Mouse (Mus musculus) embryonic facial prominence, embryonic 15.5 days (tissue): ENCODE data around the gene Slc26a8. TPM values are rescaled to one million over a fixed set of nuclear protein-coding genes. Genes with fewer than 3 reads are reported as not detected.

ENCODE experiments used
- ATAC-seq: fragments of 200-750 bp; cut with Nextera tagmentation; 2 replicates; pipeline ENCODE4 v1.8.0; 2017; ENCODE audit warnings: low read depth, moderate TSS enrichment; ENCODE audit not compliant: insufficient number of reproducible peaks, low FRiP score, low TSS enrichment
- H3K27ac ChIP-seq: fragments of 300-500 bp; sonication (generic); replicated peaks from 2 replicates; pipeline ENCODE4 v1.5.1; 2015; ENCODE audit warnings: mild to moderate bottlenecking, inconsistent platforms
- H3K27me3 ChIP-seq: fragments of 300-500 bp; sonication (generic); 2 replicates; pipeline ENCODE4 v1.6.1; 2015; ENCODE audit warnings: inconsistent platforms
- H3K36me3 ChIP-seq: fragments of 300-500 bp; sonication (generic); 2 replicates; pipeline ENCODE4 v1.6.1; 2015; ENCODE audit warnings: mild to moderate bottlenecking, inconsistent platforms
- H3K4me1 ChIP-seq: fragments of 300-500 bp; sonication (generic); 2 replicates; pipeline ENCODE4 v1.6.1; 2015; ENCODE audit warnings: inconsistent platforms
- H3K4me2 ChIP-seq: fragments of 300-500 bp; sonication (generic); replicated peaks from 2 replicates; pipeline ENCODE4 v1.6.1; 2015; ENCODE audit warnings: mild to moderate bottlenecking, inconsistent platforms
- H3K4me3 ChIP-seq: fragments of 300-500 bp; sonication (generic); replicated peaks from 2 replicates; pipeline ENCODE4 v1.5.1; 2015; ENCODE audit warnings: mild to moderate bottlenecking, inconsistent platforms
- H3K9ac ChIP-seq: fragments of 300-500 bp; sonication (generic); 2 replicates; pipeline ENCODE4 v1.6.1; 2015; ENCODE audit warnings: inconsistent platforms
- H3K9me3 ChIP-seq: fragments of 300-500 bp; sonication (generic); replicated peaks from 2 replicates; pipeline ENCODE4 v1.6.1; 2016; ENCODE audit warnings: inconsistent platforms
- WGBS: fragments of 180-500 bp; shearing (Covaris S2); methylation state at CpG from one replicate; pipeline ENCODE4 v1.1.7; 2015; 5-methylcytosine and 5-hydroxymethylcytosine counted together
- polyA plus RNA-seq: library from polyadenylated mRNA; unstranded; fragments of >200 nt; fragmentation: Nextera tagmentation; extraction: Ambion mirVana; gene quantifications from 2 replicates; pipeline ENCODE4 v1.2.1, GENCODE M21; 2015

The Slc26a8 gene
- polyA plus RNA-seq, 1 experiment from 2014 or later = 0.80 TPM

- Histone ChIP-seq H3K27me3 (no peaks in the 10 kb centered on the region), H3K4me3 (no peak overlapping the region), H3K4me1 (peaks cover 45% of the 10 kb centered on the region), H3K9me3 (no peaks in the 10 kb centered on the region), H3K4me2 (no peak overlapping the region), H3K36me3 (no peaks in the 10 kb centered on the region), H3K27ac (0 out of 2 replicates have a peak overlapping the region, but pooled peaks have one; percentile 56), H3K9ac (no peak overlapping the region)
- WGBS = 41% methylated on average over 4 of the region's 4 CpGs
- ATAC-seq = no peak
Measured at GRCm38 (mm10) chr17:28698245-28698644, 8.2 kb upstream of the Slc26a8 start.

- no peak for ATAC-seq
- H3K27me3 ChIP-seq = no peaks in the 10 kb centered on the region
- H3K36me3 ChIP-seq = no peaks in the 10 kb centered on the region
- no peaks in the 10 kb centered on the region for H3K9me3 ChIP-seq
- no peak overlapping the region for H3K4me3 ChIP-seq
- H3K4me2 ChIP-seq = no peak overlapping the region
- 56% methylated on average over 13 of the region's 13 CpGs for WGBS
- peak overlapping the region; percentile 56 for H3K27ac ChIP-seq
- peaks cover 52% of the 10 kb centered on the region for H3K4me1 ChIP-seq
- H3K9ac ChIP-seq = no peak overlapping the region
Measured at GRCm38 (mm10) chr17:28697290-28698195, 7.5 kb upstream of the Slc26a8 start.

GRCm38 (mm10) chr17:28696641-28697040 is 6.6 kb upstream of the Slc26a8 start:
- no peak for ATAC-seq
- H3K4me1 ChIP-seq = peaks cover 53% of the 10 kb centered on the region
- H3K4me2 ChIP-seq = no peak overlapping the region
- no peaks in the 10 kb centered on the region for H3K36me3 ChIP-seq
- H3K27ac ChIP-seq = peak overlapping the region; percentile 56; the same call in 1 of the 2 replicates
- no peak overlapping the region for H3K9ac ChIP-seq
- no peaks in the 10 kb centered on the region for H3K9me3 ChIP-seq
- WGBS = 48% methylated on average over 2 of the region's 2 CpGs
- H3K27me3 ChIP-seq = no peaks in the 10 kb centered on the region
- H3K4me3 ChIP-seq = no peak overlapping the region

GRCm38 (mm10) chr17:28694832-28695231 is 4.8 kb upstream of the Slc26a8 start:
- Histone ChIP-seq H3K9ac (no peak overlapping the region), H3K36me3 (no peaks in the 10 kb centered on the region), H3K27me3 (no peaks in the 10 kb centered on the region), H3K4me2 (no peak overlapping the region), H3K9me3 (no peaks in the 10 kb centered on the region), H3K4me1 (peaks cover 59% of the 10 kb centered on the region), H3K27ac (no peak overlapping the region), H3K4me3 (no peak overlapping the region)
- 74% methylated on average over 4 of the region's 4 CpGs for WGBS
- ATAC-seq = no peak

- Histone ChIP-seq H3K4me1 (peaks cover 64% of the 10 kb centered on the region), H3K27me3 (peaks cover 6% of the 10 kb centered on the region), H3K9ac (no peak overlapping the region), H3K4me2 (no peak overlapping the region), H3K4me3 (no peak overlapping the region), H3K9me3 (no peaks in the 10 kb centered on the region), H3K27ac (no peak overlapping the region), H3K36me3 (no peaks in the 10 kb centered on the region)
- no peak for ATAC-seq
- 56% methylated on average over 2 of the region's 2 CpGs for WGBS
Measured at GRCm38 (mm10) chr17:28694078-28694477, 4.0 kb upstream of the Slc26a8 start.

- Histone ChIP-seq H3K36me3 (no peaks in the 10 kb centered on the region), H3K9ac (peak overlapping the region; percentile 92; the same call in 1 of the 2 replicates), H3K9me3 (no peaks in the 10 kb centered on the region), H3K27me3 (peaks cover 8% of the 10 kb centered on the region), H3K27ac (peak overlapping the region; percentile 96), H3K4me2 (peak overlapping the region; percentile 59), H3K4me1 (peaks cover 54% of the 10 kb centered on the region), H3K4me3 (peak overlapping the region; percentile 98)
- 12% methylated on average over 3 of the region's 3 CpGs for WGBS
- no peak for ATAC-seq
Measured at GRCm38 (mm10) chr17:28693086-28693485, 3.1 kb upstream of the Slc26a8 start.

- Histone ChIP-seq H3K4me2 (peak overlapping the region; percentile 59), H3K4me3 (peak overlapping the region; percentile 98), H3K27me3 (peaks cover 8% of the 10 kb centered on the region), H3K36me3 (no peaks in the 10 kb centered on the region), H3K9me3 (no peaks in the 10 kb centered on the region), H3K9ac (peak overlapping the region; percentile 92), H3K27ac (peak overlapping the region; percentile 96), H3K4me1 (peaks cover 46% of the 10 kb centered on the region)
- WGBS = 0% methylated on average over 18 of the region's 18 CpGs
- ATAC-seq = no peak
Measured at GRCm38 (mm10) chr17:28692341-28692710, 2.3 kb upstream of the Slc26a8 start.

- peak; percentile 27 for ATAC-seq
- Histone ChIP-seq H3K27me3 (peaks cover 8% of the 10 kb centered on the region), H3K4me3 (peak overlapping the region; percentile 98), H3K9ac (peak overlapping the region; percentile 92), H3K9me3 (no peaks in the 10 kb centered on the region), H3K36me3 (no peaks in the 10 kb centered on the region), H3K4me1 (peaks cover 41% of the 10 kb centered on the region), H3K27ac (peak overlapping the region; percentile 96), H3K4me2 (peak overlapping the region; percentile 59)
- WGBS = under 1% methylated on average over 52 of the region's 53 CpGs
Measured at GRCm38 (mm10) chr17:28691687-28692340, 1.8 kb upstream of the Slc26a8 start.

- peak within 1 kb of the TSS; percentile 59 for H3K4me2 ChIP-seq
- peak; percentile 93 for ATAC-seq
- H3K9ac ChIP-seq = peak within 1 kb of the TSS; percentile 92
- peaks cover 34% of the 10 kb centered on the region for H3K4me1 ChIP-seq
- WGBS = under 1% methylated on average over 76 of the region's 86 CpGs
- peaks cover 8% of the 10 kb centered on the region for H3K27me3 ChIP-seq
- peak within 1 kb of the TSS; percentile 96 for H3K27ac ChIP-seq
- peak within 1 kb of the TSS; percentile 98 for H3K4me3 ChIP-seq
- H3K36me3 ChIP-seq = no peaks in the 10 kb centered on the region
- no peaks in the 10 kb centered on the region for H3K9me3 ChIP-seq
Measured at GRCm38 (mm10) chr17:28690776-28691686, 998 bp upstream of the Slc26a8 start, which contains the start of gene Mapk14. Gene Mapk14, plus strand, starts transcription at chr17:28691329.

GRCm38 (mm10) chr17:28687354-28687753 is 2.7 kb downstream of the Slc26a8 start:
- Histone ChIP-seq H3K27me3 (peaks cover 8% of the 10 kb centered on the region), H3K9me3 (no peaks in the 10 kb centered on the region), H3K36me3 (no peaks in the 10 kb centered on the region), H3K4me3 (no peak overlapping the region), H3K27ac (no peak overlapping the region), H3K9ac (no peak overlapping the region), H3K4me1 (peaks cover 12% of the 10 kb centered on the region), H3K4me2 (no peak overlapping the region)
- no peak for ATAC-seq
- 47% methylated on average over 4 of the region's 4 CpGs for WGBS
